Mouse (Mus musculus) limb, embryonic 15.5 days (tissue): Measurements from ENCODE around the gene Ikzf1. TPM values are rescaled to one million over a fixed set of nuclear protein-coding genes. Genes with fewer than 3 reads are reported as not detected.

Experiments used
- ATAC-seq: fragments of 200-750 bp; cut with Nextera tagmentation; 2 replicates; pipeline ENCODE4 v1.8.0; 2017; ENCODE audit warnings: low read depth, moderate TSS enrichment; ENCODE audit not compliant: insufficient number of reproducible peaks, low FRiP score, low TSS enrichment
- H3K27ac ChIP-seq: fragments of 300-500 bp; sonication (generic); 2 replicates; pipeline ENCODE4 v1.5.1; 2015; ENCODE audit warnings: moderate library complexity, mild to moderate bottlenecking, inconsistent platforms
- H3K27me3 ChIP-seq: fragments of 300-500 bp; sonication (generic); 2 replicates; pipeline ENCODE4 v1.6.1; 2015; ENCODE audit warnings: inconsistent platforms
- H3K36me3 ChIP-seq: fragments of 300-500 bp; sonication (generic); 2 replicates; pipeline ENCODE4 v1.6.1; 2015; ENCODE audit warnings: inconsistent platforms
- H3K4me1 ChIP-seq: fragments of 300-500 bp; sonication (generic); 2 replicates; pipeline ENCODE4 v1.6.1; 2015; ENCODE audit warnings: inconsistent platforms
- H3K4me2 ChIP-seq: fragments of 300-500 bp; sonication (generic); 2 replicates; pipeline ENCODE4 v1.6.1; 2015; ENCODE audit warnings: mild to moderate bottlenecking, inconsistent platforms
- H3K4me3 ChIP-seq: fragments of 300-500 bp; sonication (generic); 2 replicates; pipeline ENCODE4 v1.5.1; 2015; ENCODE audit warnings: mild to moderate bottlenecking, inconsistent platforms
- H3K9ac ChIP-seq: fragments of 300-500 bp; sonication (generic); 2 replicates; pipeline ENCODE4 v1.6.1; 2015; ENCODE audit warnings: inconsistent platforms
- H3K9me3 ChIP-seq: fragments of 300-500 bp; sonication (generic); 2 replicates; pipeline ENCODE4 v1.6.1; 2016; ENCODE audit warnings: inconsistent platforms
- WGBS: fragments of 180-500 bp; shearing (Covaris S2); methylation state at CpG from one replicate; pipeline ENCODE4 v1.1.7; 2015; 5-methylcytosine and 5-hydroxymethylcytosine counted together
- polyA plus RNA-seq: library from polyadenylated mRNA; unstranded; fragments of >200 nt; fragmentation: Nextera tagmentation; extraction: Ambion mirVana; gene quantifications from 2 replicates; pipeline ENCODE4 v1.2.1, GENCODE M21; 2015

Gene Ikzf1
- polyA plus RNA-seq, result 1.8 and 2.5 TPM in 2 replicates

DNA sequence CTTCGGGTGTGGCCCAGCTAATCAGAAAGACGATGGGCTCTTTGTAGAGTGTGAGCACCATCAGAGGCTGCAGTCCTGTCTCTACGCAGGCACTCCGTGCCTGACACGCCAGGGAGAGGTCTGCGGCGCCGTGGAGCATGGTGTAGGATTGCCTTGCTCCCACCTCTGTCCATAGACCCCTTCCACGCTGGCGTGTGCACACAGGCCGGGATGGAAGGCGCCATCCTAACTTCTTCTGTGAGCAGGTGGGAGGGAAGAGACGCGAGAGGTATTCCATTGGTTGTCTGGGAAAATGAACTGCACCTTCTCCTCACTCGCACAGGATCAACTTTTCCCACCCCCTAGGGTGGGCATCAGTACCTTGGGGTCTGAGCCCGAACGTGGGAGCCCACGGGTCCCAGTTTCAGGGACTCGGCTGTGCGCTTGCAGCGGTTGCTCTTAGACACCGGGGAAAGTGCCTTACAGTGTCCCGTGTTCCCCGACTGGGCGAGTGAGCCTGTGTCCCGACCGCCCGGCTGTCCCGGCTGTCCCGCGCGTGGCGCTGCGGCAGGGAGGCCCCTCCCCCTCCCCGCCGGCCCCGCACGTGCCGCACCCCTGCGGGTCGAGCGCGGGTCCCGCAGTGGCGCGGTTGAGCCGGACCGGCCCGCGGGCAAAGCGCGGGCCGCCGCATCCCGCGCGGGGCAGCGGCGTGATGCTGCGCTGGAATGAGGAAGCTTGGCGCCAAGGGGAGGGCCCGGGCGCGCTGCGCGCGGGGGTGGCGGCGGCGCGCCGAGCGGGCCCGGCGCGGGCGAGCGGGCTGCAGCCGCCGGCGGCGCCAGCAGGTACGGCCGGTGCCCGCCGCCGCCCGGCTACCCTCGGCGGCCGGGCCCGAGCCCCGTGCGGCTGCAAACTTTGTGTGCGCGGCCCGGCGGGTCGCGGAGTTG lies at the start of gene Ikzf1:
Ikzf1 (plus strand) TSS at position 74 of the 923 bp plus-strand sequence.
- no peak within 1 kb of the TSS for H3K27ac ChIP-seq
- no peaks in the 10 kb centered on the region for H3K9me3 ChIP-seq
- H3K4me1 ChIP-seq, result peaks cover 17% of the 10 kb centered on the region
- peaks cover 60% of the 10 kb centered on the region for H3K27me3 ChIP-seq
- no peaks in the 10 kb centered on the region for H3K36me3 ChIP-seq
- ATAC-seq, result no peak; the same call in 1 of the 2 replicates
- peak within 1 kb of the TSS; percentile 99 for H3K4me2 ChIP-seq
- H3K9ac ChIP-seq, result 0 out of 2 replicates have a peak within 1 kb of the TSS, but pooled peaks have one; percentile 10
- 2% methylated on average over 83 of the region's 100 CpGs for WGBS
- H3K4me3 ChIP-seq, result peak within 1 kb of the TSS; percentile 63

DNA sequence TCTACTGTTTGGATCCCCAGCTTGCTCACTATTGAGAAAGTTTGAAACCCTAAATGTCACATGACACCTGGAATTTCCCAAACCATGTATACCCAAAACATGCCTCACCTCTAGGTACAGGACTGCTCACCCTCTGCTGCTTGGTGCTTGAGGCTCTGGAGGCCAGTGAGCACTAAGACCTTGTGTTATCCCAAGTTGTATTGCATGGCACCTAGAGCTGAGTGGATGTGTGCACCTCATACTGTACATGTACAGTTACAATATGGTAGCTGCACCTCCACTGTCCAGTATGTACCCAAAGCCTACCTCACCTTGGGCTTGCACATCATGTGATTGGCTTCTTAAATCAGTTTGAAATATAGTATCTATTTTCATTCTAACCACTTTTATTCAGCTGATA lies 40.5 kb upstream of the Ikzf1 start:
- H3K4me3 ChIP-seq, result no peak overlapping the region
- H3K36me3 ChIP-seq, result no peaks in the 10 kb centered on the region
- no peak overlapping the region for H3K4me2 ChIP-seq
- H3K27me3 ChIP-seq, result no peaks in the 10 kb centered on the region
- H3K27ac ChIP-seq, result no peak overlapping the region
- H3K4me1 ChIP-seq, result no peaks in the 10 kb centered on the region
- H3K9me3 ChIP-seq, result no peaks in the 10 kb centered on the region
- no peak overlapping the region for H3K9ac ChIP-seq
- no peak for ATAC-seq

DNA sequence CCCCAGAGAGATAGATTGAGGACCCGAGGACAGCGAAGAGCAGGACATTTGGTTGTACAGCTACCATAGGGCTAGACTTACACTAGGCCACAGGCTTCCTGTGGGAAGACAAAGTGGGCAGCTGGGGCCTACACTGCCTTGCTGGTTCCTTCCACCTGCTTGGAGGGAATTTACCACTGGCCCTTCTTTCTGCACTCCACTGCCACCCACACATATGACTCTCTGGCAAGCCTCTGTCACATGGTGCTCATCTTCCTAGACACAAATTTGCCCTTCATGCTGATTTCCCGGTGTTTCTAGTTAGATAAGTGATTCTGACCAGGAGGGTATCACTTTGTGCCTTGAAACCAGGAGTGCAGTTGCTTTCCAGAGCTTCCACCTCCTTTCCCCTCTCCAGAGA lies 28.4 kb upstream of the Ikzf1 start:
- no peak overlapping the region for H3K4me3 ChIP-seq
- no peak overlapping the region for H3K27ac ChIP-seq
- H3K4me1 ChIP-seq, result no peaks in the 10 kb centered on the region
- no peak for ATAC-seq
- no peaks in the 10 kb centered on the region for H3K9me3 ChIP-seq
- no peak overlapping the region for H3K9ac ChIP-seq
- no peaks in the 10 kb centered on the region for H3K36me3 ChIP-seq
- no peaks in the 10 kb centered on the region for H3K27me3 ChIP-seq
- no peak overlapping the region for H3K4me2 ChIP-seq
- 85% methylated on average over 3 of the region's 3 CpGs for WGBS

DNA sequence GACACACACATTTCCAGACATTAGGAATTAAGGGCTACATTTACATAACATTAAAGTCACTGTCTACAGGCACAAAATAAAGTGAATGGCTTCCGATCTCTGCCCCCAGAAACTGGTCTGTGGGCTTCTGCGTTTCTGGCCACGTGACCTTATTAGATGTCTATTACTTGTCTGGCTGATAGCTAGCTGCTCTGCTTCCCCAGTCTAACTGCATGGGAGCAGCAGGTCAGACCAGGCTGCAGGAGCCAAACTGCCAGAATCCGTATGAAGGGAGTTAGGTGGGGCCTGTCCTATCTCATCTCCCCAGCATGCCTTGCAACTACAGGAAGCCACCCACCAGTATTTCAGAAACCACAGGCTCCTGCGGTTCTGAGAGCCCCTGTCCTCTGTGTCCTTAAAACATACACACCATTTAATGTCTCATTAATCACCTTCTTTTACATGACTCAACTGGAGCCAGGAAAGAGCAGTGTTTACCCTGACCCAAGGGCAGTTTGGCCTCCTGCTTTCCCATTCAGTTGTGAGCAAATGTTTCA lies 27.7 kb upstream of the Ikzf1 start:
- H3K4me3 ChIP-seq, result no peak overlapping the region
- no peak for ATAC-seq
- H3K27ac ChIP-seq, result no peak overlapping the region
- no peaks in the 10 kb centered on the region for H3K36me3 ChIP-seq
- H3K27me3 ChIP-seq, result no peaks in the 10 kb centered on the region
- no peak overlapping the region for H3K4me2 ChIP-seq
- H3K9me3 ChIP-seq, result no peaks in the 10 kb centered on the region
- 45% methylated on average over 5 of the region's 5 CpGs for WGBS
- no peak overlapping the region for H3K9ac ChIP-seq
- no peaks in the 10 kb centered on the region for H3K4me1 ChIP-seq

DNA sequence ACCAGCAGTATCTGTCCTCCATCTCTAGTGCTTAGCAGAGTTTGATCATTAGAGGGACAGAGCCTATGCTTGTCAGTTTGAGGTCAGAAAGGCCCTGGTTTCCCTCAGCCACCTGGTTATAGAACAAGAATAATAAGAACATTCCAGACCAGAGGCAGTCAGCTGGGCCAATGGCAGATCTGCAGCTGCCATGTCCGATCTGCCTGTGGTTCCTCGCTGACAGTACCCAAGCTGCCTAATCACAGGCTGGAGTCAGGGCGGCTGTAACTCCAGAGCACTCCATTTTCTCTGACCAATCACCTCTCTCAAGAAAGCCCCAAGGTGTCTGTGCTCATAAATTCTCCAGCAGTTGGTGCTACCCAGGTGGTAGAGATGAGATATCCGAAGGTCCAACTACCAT lies 27.2 kb upstream of the Ikzf1 start:
- no peaks in the 10 kb centered on the region for H3K4me1 ChIP-seq

DNA sequence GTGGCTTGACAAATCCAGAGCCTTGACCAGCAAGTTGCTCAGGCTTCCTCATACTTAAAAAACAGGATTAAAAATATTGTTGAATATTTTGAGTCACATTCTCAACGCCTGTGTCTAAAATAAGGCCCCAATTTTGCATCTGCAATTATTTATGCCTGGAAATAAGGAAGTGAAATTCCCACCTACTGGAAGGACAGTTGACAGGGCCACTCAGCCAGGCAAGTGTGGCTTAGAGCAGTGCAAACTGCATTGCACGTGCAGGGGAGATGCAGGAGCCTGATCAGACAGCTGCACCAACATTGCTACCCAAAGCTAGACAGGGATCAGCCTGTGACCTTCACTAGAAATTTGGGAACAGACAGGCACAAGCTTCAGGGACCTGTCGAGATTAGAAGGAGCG lies 26.0 kb upstream of the Ikzf1 start:
- no peak for ATAC-seq
- 69% methylated on average over 4 of the region's 4 CpGs for WGBS
- H3K4me1 ChIP-seq, result no peaks in the 10 kb centered on the region
- no peaks in the 10 kb centered on the region for H3K9me3 ChIP-seq
- H3K27me3 ChIP-seq, result no peaks in the 10 kb centered on the region
- no peak overlapping the region for H3K9ac ChIP-seq
- H3K36me3 ChIP-seq, result no peaks in the 10 kb centered on the region
- no peak overlapping the region for H3K4me2 ChIP-seq
- H3K4me3 ChIP-seq, result no peak overlapping the region
- no peak overlapping the region for H3K27ac ChIP-seq

More for the DNA sequence above, 27.2 kb upstream of the Ikzf1 start:
- no peak for ATAC-seq
- WGBS, result 76% methylated on average over 4 of the region's 4 CpGs
- H3K4me3 ChIP-seq, result no peak overlapping the region
- no peaks in the 10 kb centered on the region for H3K36me3 ChIP-seq
- H3K9ac ChIP-seq, result no peak overlapping the region
- H3K4me2 ChIP-seq, result no peak overlapping the region
- H3K27me3 ChIP-seq, result no peaks in the 10 kb centered on the region
- H3K27ac ChIP-seq, result no peak overlapping the region
- no peaks in the 10 kb centered on the region for H3K9me3 ChIP-seq

DNA sequence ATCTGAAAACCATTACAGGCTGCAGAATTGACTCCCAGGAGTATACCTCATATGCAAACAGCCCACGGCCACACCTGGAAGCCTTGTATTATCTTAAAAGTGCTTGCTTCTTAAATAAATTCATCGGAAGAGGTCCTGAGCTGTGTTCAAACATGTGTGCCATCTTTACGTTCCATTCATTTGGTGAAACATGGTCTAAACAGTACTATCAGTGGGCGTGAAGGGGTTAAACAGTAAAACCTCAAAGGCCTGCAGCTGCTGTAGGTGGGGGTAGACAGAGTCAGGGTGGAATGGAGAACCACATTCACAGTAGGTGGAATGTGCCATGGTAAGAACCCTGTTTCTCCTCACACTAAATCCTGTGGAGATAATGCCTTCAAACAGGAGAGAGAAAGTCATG lies 24.2 kb upstream of the Ikzf1 start:
- 63% methylated on average over 4 of the region's 4 CpGs for WGBS
- H3K4me1 ChIP-seq, result no peaks in the 10 kb centered on the region
- ATAC-seq, result no peak

DNA sequence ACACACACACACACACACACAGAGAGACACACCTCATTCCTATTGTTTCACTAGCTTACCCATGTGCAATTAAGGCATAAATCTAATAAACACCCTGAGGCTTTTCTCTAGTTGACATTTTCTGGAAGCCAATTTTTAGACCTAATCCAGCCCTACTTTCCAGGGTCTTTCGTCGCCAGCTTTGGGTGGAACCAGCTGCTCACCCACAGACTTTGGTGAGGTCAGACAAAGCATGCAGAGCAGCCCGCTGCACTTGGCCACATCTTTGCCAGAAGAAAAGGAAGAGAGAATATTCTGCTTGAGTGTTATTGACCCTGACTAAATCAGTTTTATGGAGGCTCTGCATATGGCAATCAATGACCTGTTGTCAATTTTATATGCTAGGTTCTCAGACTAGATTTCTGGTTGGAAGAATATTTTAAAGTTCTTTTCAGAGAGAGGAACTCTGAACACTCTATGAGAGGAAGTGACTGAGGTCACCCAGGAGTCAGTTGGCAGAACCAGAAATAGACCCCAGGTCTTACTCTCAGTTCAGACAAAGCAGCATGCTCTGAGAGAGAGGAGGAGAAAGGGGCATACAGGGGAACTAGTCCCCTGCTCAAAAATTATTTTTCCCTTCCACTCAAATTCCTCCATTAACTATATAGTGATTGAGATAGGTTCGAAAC lies 17.4 kb upstream of the Ikzf1 start:
- Histone ChIP-seq H3K9me3 (no peaks in the 10 kb centered on the region), H3K4me2 (no peak overlapping the region), H3K9ac (no peak overlapping the region), H3K27ac (no peak overlapping the region), H3K4me1 (no peaks in the 10 kb centered on the region), H3K27me3 (no peaks in the 10 kb centered on the region), H3K36me3 (no peaks in the 10 kb centered on the region), H3K4me3 (no peak overlapping the region)
- no peak for ATAC-seq
- 79% methylated on average over 4 of the region's 4 CpGs for WGBS

More for the DNA sequence above, 24.2 kb upstream of the Ikzf1 start:
- Histone ChIP-seq H3K27ac (no peak overlapping the region), H3K36me3 (no peaks in the 10 kb centered on the region), H3K4me2 (no peak overlapping the region), H3K9me3 (no peaks in the 10 kb centered on the region), H3K4me3 (no peak overlapping the region), H3K9ac (no peak overlapping the region), H3K27me3 (no peaks in the 10 kb centered on the region)

DNA sequence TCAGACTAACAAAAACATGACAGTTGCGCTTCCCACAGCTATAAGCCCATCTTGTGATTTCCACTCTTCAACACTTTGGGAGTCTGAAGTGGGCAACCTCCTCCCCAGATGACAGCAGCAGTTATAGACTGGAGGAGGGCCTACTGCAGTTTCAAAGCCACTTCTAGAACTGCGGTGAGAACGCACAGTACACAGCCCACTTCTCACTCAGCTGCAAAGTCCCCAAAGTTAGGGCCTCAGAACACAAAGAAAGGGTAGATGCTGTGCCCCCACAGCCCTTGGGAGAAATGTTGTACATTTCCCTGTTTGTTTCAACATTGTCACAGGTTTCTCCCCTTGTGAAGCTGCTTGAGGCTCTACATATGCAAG lies 16.9 kb upstream of the Ikzf1 start:
- Histone ChIP-seq H3K9ac (no peak overlapping the region), H3K4me1 (no peaks in the 10 kb centered on the region), H3K27me3 (no peaks in the 10 kb centered on the region), H3K36me3 (no peaks in the 10 kb centered on the region), H3K4me3 (no peak overlapping the region), H3K9me3 (no peaks in the 10 kb centered on the region), H3K27ac (no peak overlapping the region), H3K4me2 (no peak overlapping the region)
- no peak for ATAC-seq
- WGBS, result 95% methylated on average over 3 of the region's 3 CpGs

DNA sequence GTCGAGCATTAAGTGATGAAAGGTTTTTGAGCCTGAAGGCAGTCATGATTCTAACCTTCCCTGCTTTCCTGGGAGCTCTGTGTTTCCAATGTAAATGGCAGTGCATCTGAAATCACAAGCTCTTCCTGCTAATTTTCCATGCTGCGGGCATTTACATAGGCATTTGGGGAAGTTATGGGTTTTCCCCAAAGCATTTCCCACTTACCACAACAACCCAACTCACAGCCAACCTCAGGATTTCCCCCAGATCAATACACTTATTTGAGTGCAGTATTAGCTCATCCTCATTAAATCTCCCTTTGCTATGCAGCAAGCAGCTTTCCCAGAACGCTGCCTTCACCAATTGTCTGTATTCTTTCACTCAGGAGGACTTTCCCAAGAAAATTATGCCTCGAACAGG lies 11.8 kb upstream of the Ikzf1 start:
- no peak overlapping the region for H3K9ac ChIP-seq
- 68% methylated on average over 4 of the region's 4 CpGs for WGBS

DNA sequence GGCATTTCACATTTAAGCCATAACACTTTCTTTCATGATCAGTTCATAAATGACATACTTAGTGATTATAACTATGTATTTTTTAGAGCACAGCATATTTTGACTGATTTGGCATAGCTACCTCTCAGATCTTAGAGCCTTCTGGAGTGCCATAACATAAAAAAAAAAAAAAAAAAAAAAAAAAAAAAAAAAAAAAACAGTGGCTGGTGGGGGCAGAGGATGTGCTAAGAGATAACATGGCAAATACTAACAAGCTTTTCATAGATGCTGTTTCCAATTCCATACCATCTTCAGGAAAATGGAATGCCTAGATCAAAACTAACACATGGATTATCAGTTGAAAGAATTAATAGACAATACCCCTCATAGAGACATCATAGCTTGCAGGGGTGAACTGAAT lies 9.7 kb upstream of the Ikzf1 start:
- Histone ChIP-seq H3K36me3 (no peaks in the 10 kb centered on the region), H3K4me3 (no peak overlapping the region), H3K4me2 (no peak overlapping the region), H3K27ac (no peak overlapping the region), H3K9me3 (no peaks in the 10 kb centered on the region), H3K27me3 (no peaks in the 10 kb centered on the region), H3K4me1 (no peaks in the 10 kb centered on the region), H3K9ac (no peak overlapping the region)
- no peak for ATAC-seq

More for the DNA sequence above, 11.8 kb upstream of the Ikzf1 start:
- H3K4me2 ChIP-seq, result no peak overlapping the region
- no peak for ATAC-seq
- H3K27ac ChIP-seq, result no peak overlapping the region
- H3K4me1 ChIP-seq, result no peaks in the 10 kb centered on the region
- H3K4me3 ChIP-seq, result no peak overlapping the region
- H3K27me3 ChIP-seq, result no peaks in the 10 kb centered on the region
- H3K9me3 ChIP-seq, result no peaks in the 10 kb centered on the region
- H3K36me3 ChIP-seq, result no peaks in the 10 kb centered on the region

DNA sequence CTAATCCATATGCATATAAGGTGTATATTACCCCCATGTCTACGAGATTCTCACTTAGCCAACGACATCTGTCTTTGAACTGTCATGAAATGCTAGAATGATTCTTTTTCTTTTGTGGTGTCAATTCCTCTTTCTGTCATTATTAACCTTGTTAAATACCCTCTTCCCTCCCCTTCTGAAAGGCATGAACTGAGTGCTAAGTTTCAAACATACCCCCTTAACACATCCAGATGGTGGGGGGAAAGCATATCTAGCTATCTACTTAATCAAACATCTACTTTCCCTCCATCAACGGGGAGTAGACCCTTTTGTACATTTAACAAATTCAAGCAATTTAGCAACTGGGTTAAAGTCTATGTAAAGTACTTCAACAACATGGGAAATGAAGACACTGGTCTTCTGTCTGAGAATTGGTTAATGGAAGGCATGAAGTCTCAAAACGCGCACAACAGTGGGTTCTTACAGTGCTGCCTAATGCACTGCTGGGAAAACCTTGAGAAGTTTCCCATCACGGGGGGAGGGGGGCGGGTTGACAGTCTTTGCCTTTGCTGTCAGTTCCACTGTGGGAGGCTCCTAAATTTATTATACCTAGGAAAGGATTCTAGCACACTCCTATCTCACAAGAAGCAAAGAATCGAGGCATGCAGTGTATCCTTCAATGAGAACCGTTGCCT lies 8.6 kb upstream of the Ikzf1 start:
- ATAC-seq, result no peak
- Histone ChIP-seq H3K9me3 (no peaks in the 10 kb centered on the region), H3K4me3 (no peak overlapping the region), H3K27me3 (no peaks in the 10 kb centered on the region), H3K36me3 (no peaks in the 10 kb centered on the region), H3K9ac (no peak overlapping the region), H3K4me2 (no peak overlapping the region), H3K4me1 (no peaks in the 10 kb centered on the region), H3K27ac (no peak overlapping the region)
- 83% methylated on average over 9 of the region's 9 CpGs for WGBS
